In the genomic region with DNA sequence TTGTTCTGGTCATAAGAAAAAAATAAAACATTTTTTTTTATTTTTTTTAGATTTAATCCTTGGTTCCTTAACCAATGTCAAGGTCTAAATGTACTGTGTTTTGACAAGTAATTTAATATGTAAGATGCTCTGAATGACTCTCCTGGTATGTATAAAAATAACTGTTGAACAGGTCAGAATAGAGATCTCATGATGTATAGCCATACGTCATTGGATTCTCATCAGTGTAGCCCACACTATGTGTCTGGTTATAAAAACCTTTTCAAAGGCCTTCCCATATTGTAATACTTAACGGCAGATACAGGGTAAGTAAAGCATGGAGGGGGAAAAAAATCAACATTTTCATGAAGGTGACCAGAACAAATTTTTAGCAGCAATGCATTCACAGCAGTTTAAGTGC, we compare ENCODE assay signal across 21 mouse cellular contexts. TPM values are rescaled to one million over a fixed set of nuclear protein-coding genes. Genes with fewer than 3 reads are reported as not detected.
"Had no signal": no experiment of that assay in that cellular context is flagged by ENCODE, and none has a peak within 500 bp of the region (broad histone marks: within the 10 kb centered on the region; RNA-seq: fewer than 3 reads in every experiment).

No protein-coding gene starts in this region.

- H3K27ac ChIP-seq: neural tube, embryonic 13.5 days; neural tube, embryonic 15.5 days; stomach, embryonic 15.5 days; stomach, postnatal 0 days had no signal

- H3K4me3 ChIP-seq: neural tube, embryonic 13.5 days; neural tube, embryonic 15.5 days; stomach, embryonic 15.5 days had no signal

- H3K4me1 ChIP-seq: neural tube, embryonic 13.5 days; neural tube, embryonic 15.5 days; stomach, embryonic 15.5 days had no signal

- DNase-seq: retina, postnatal 1 day; right cerebral cortex, adult 18-20 months; right cerebral cortex, postnatal 14 days; right cerebral cortex, postnatal 25 days; right cerebral cortex, postnatal 4 days; spleen, adult 18-20 months; thymus, adult 18-20 months; thymus, adult 2 months; thymus, postnatal 14 days; thymus, postnatal 25 days; thymus, postnatal 36 days; thymus, postnatal 4 days had no signal

- H3K9ac ChIP-seq: neural tube, embryonic 13.5 days; neural tube, embryonic 15.5 days; stomach, embryonic 15.5 days had no signal

- H3K27me3 ChIP-seq: neural tube, embryonic 13.5 days; neural tube, embryonic 15.5 days; stomach, embryonic 15.5 days had no signal

- H3K4me2 ChIP-seq: neural tube, embryonic 13.5 days; neural tube, embryonic 15.5 days; stomach, embryonic 15.5 days had no signal

- H3K36me3 ChIP-seq: neural tube, embryonic 13.5 days; neural tube, embryonic 15.5 days; stomach, embryonic 15.5 days had no signal

- H3K9me3 ChIP-seq: neural tube, embryonic 13.5 days; neural tube, embryonic 15.5 days; stomach, embryonic 15.5 days had no signal

RNA-seq across cellular contexts. Expression of gene Alx1, which starts 19.6 kb away (rescaled TPM):
- total RNA-seq: neutrophil, adult 5-6 weeks had no signal
- polyA plus RNA-seq: neural tube, embryonic 14.5 days; small intestine, adult 2 months; spleen, adult 2 months; stomach, embryonic 14.5 days; stomach, postnatal 0 days; thymus, adult 2 months had no signal
